Mouse (Mus musculus): ENCODE results near the gene Hmgn2.
"Not testable (repeated sequence)": the region's sequence is repeated elsewhere in the genome, so short reads cannot be mapped to it uniquely, and the experiment has no call there.

Hmgn2 gene

GRCm38 (mm10) chr4:133968150-133968921 lies at the start of gene Hmgn2:
Gene Hmgn2, minus strand, starts transcription at chr4:133968650.
- peak; percentile 33 to 40 for DNase-seq (ENCODE audit: low spot score in 2 of 2)

- no peak for DNase-seq (ENCODE audit: low spot score in 2 of 2)
Observed at GRCm38 (mm10) chr4:134017201-134017865, 48.9 kb upstream of the Hmgn2 start.

- no peak for DNase-seq (ENCODE audit: low spot score in 2 of 2)
Observed at GRCm38 (mm10) chr4:134016767-134017166, 48.3 kb upstream of the Hmgn2 start.

- no peak for DNase-seq (ENCODE audit: low spot score in 2 of 2)
Observed at GRCm38 (mm10) chr4:134016208-134016607, 47.8 kb upstream of the Hmgn2 start.

- no peak for DNase-seq (ENCODE audit: low spot score in 2 of 2)
Observed at GRCm38 (mm10) chr4:134012858-134013528, 44.5 kb upstream of the Hmgn2 start.

GRCm38 (mm10) chr4:134011450-134012414 lies 43.3 kb upstream of the Hmgn2 start:
- DNase-seq (ENCODE audit: low spot score in 2 of 2): no peak

- no peak for DNase-seq (ENCODE audit: low spot score in 2 of 2)
Observed at GRCm38 (mm10) chr4:134009709-134010108, 41.3 kb upstream of the Hmgn2 start.

- DNase-seq (ENCODE audit: low spot score in 2 of 2): no peak
Observed at GRCm38 (mm10) chr4:134006845-134007244, 38.4 kb upstream of the Hmgn2 start.

- peak in 1 of 2 experiments; percentile 22 for DNase-seq (ENCODE audit: low spot score in 2 of 2)
Observed at GRCm38 (mm10) chr4:134005581-134006358, 37.3 kb upstream of the Hmgn2 start.

- DNase-seq (ENCODE audit: low spot score in 2 of 2): no peak
Observed at GRCm38 (mm10) chr4:134002903-134003302, 34.5 kb upstream of the Hmgn2 start.

GRCm38 (mm10) chr4:134002246-134002645 lies 33.8 kb upstream of the Hmgn2 start:
- DNase-seq (ENCODE audit: low spot score in 2 of 2): no peak

- DNase-seq (ENCODE audit: low spot score in 2 of 2): no peak
Observed at GRCm38 (mm10) chr4:134001710-134002109, 33.3 kb upstream of the Hmgn2 start.

GRCm38 (mm10) chr4:134000466-134001438 lies 32.3 kb upstream of the Hmgn2 start, which contains the start of gene Dhdds:
Gene Dhdds, minus strand, starts transcription at chr4:134000918.
- peak; percentile 92 to 96 for DNase-seq (ENCODE audit: low spot score in 2 of 2)

- DNase-seq (ENCODE audit: low spot score in 2 of 2): no peak
Observed at GRCm38 (mm10) chr4:133994697-133995096, 26.2 kb upstream of the Hmgn2 start.

GRCm38 (mm10) chr4:133991087-133991660 lies 22.7 kb upstream of the Hmgn2 start:
- no peak for DNase-seq (ENCODE audit: low spot score in 2 of 2)

- DNase-seq (ENCODE audit: low spot score in 2 of 2): no peak
Observed at GRCm38 (mm10) chr4:133990035-133990434, 21.6 kb upstream of the Hmgn2 start.

- DNase-seq (ENCODE audit: low spot score in 2 of 2): not testable (repeated sequence)
Observed at GRCm38 (mm10) chr4:133988289-133988688, 19.8 kb upstream of the Hmgn2 start.

- DNase-seq (ENCODE audit: low spot score in 2 of 2): no peak
Observed at GRCm38 (mm10) chr4:133982936-133983335, 14.5 kb upstream of the Hmgn2 start.

GRCm38 (mm10) chr4:133980496-133980895 lies 12.0 kb upstream of the Hmgn2 start:
- DNase-seq (ENCODE audit: low spot score in 2 of 2): no peak
